Mouse (Mus musculus) hindbrain, embryonic 10.5 days (tissue): ENCODE measurements around the gene Plekhg1. TPM values are rescaled to one million over a fixed set of nuclear protein-coding genes. Genes with fewer than 3 reads are reported as not detected.
A peak's percentile ranks its signal among the peaks of the same experiment; 100 is the strongest.

Experiments used
- DNase-seq: peaks from one replicate; pipeline ENCODE4 v3.0.0-alpha.2; 2017; ENCODE audit warnings: low spot score
- H3K27ac ChIP-seq: fragments of 300-500 bp; sonication (generic); 2 replicates; pipeline ENCODE4 v1.5.1; 2016; ENCODE audit warnings: mild to moderate bottlenecking, moderate library complexity
- H3K27me3 ChIP-seq: fragments of 300-500 bp; sonication (generic); 2 replicates; pipeline ENCODE4 v1.6.1; 2016; ENCODE audit warnings: mild to moderate bottlenecking; ENCODE audit not compliant: poor library complexity, insufficient read depth, severe bottlenecking
- H3K36me3 ChIP-seq: fragments of 300-500 bp; sonication (generic); 2 replicates; pipeline ENCODE4 v1.6.1; 2016; ENCODE audit warnings: mild to moderate bottlenecking, moderate library complexity
- H3K4me1 ChIP-seq: fragments of 300-500 bp; sonication (generic); replicated peaks from 2 replicates; pipeline ENCODE4 v1.6.1; 2016; ENCODE audit warnings: mild to moderate bottlenecking
- H3K4me3 ChIP-seq: fragments of 300-500 bp; sonication (generic); 2 replicates; pipeline ENCODE4 v1.5.1; 2016; ENCODE audit warnings: mild to moderate bottlenecking, moderate library complexity
- H3K9me3 ChIP-seq: fragments of 300-500 bp; sonication (generic); 2 replicates; pipeline ENCODE4 v1.6.1; 2016; ENCODE audit warnings: mild to moderate bottlenecking, moderate library complexity
- WGBS: fragments of 180-500 bp; shearing (Covaris S2); methylation state at CpG from one replicate; pipeline ENCODE4 v1.1.7; 2016; 5-methylcytosine and 5-hydroxymethylcytosine counted together
- polyA plus RNA-seq: library from polyadenylated mRNA; unstranded; fragments of >200 nt; fragmentation: Nextera tagmentation; extraction: Ambion mirVana; gene quantifications from 2 replicates; pipeline ENCODE4 v1.2.1, GENCODE M21; 2016

Gene Plekhg1
- 10.9 and 12.5 TPM in 2 replicates for polyA plus RNA-seq

DNA sequence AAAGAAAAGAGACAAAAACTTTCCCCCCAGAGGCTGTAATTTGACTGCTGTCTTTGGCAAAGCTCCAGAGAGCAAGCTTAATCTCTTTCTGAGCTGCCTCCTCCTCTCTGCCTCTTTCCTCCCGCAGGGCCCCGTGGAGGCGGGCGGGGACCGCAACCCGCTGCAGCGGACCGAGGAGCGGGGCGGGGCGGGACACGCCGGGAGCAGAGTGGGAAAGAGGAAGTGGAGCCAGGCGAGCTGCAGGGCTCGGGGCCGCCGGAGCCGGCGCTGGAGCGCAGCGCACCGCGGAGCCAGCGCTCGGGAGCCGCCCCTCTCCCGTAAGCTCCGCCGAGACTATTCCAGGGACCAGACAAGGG lies at the start of gene Plekhg1:
Gene Plekhg1, plus strand, starts transcription at position 217 of the 356 bp plus-strand sequence.
- Histone ChIP-seq H3K9me3 (no peaks in the 10 kb centered on the region), H3K36me3 (no peaks in the 10 kb centered on the region), H3K27me3 (peaks cover 3% of the 10 kb centered on the region; the same call in 1 of the 2 replicates), H3K4me1 (peaks cover 19% of the 10 kb centered on the region), H3K4me3 (peak within 1 kb of the TSS; percentile 79), H3K27ac (peak within 1 kb of the TSS; percentile 91)
- WGBS = under 1% methylated on average over 29 of the region's 29 CpGs
- DNase-seq = no peak

DNA sequence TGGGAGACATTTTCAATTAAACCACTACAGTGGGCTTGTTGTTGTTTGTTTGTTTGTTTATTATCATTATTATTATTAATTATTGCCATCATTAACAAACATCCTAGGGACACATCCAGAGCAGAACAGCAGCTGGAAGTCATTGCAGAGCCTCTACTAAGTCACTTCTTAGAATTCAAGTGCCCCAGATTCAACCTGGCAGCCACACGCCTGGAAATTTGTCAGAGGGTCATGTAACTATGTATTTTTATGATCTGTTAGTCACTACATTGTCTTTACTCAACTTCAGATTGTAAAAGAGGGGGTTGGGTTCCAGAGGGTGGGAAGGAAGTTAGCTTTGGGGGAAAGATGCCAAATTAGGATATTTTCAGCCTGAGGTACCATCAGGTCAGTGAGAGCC lies 47.4 kb upstream of the Plekhg1 start:
- no peak for DNase-seq
- Histone ChIP-seq H3K4me3 (no peak overlapping the region), H3K27ac (no peak overlapping the region), H3K9me3 (no peaks in the 10 kb centered on the region), H3K4me1 (no peaks in the 10 kb centered on the region), H3K36me3 (no peaks in the 10 kb centered on the region), H3K27me3 (no peaks in the 10 kb centered on the region)
- 78% methylated on average over 1 of the region's 1 CpGs for WGBS

DNA sequence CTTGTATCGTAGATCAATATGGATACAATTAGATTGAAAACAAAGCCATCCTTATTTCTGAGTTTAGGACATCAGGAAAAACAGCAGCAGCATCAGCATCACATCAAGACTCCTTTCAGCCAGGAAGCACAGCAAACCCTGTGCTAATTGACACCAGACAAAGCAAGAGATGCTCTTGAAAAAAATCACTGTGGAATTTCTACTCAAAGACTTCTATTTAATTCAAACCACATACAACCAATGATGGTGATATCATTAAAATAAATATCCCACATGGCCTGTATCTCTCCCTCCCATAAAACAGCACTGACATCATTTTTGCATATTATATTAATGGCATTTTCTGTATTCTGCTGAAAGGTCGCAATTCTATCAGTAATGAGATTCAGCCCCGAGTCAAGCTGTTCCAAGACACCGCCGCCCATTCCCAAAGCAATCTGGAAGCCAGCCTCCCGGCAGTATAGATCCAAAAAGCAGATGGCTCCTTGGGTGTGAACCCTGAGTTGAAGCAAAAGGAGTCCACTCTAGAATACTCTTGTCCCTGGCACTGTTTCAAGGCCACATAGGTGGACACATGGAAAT lies 46.4 kb upstream of the Plekhg1 start:
- Histone ChIP-seq H3K9me3 (no peaks in the 10 kb centered on the region), H3K4me1 (no peaks in the 10 kb centered on the region), H3K36me3 (no peaks in the 10 kb centered on the region), H3K4me3 (no peak overlapping the region), H3K27me3 (no peaks in the 10 kb centered on the region), H3K27ac (no peak overlapping the region)
- DNase-seq = no peak
- 71% methylated on average over 6 of the region's 6 CpGs for WGBS

DNA sequence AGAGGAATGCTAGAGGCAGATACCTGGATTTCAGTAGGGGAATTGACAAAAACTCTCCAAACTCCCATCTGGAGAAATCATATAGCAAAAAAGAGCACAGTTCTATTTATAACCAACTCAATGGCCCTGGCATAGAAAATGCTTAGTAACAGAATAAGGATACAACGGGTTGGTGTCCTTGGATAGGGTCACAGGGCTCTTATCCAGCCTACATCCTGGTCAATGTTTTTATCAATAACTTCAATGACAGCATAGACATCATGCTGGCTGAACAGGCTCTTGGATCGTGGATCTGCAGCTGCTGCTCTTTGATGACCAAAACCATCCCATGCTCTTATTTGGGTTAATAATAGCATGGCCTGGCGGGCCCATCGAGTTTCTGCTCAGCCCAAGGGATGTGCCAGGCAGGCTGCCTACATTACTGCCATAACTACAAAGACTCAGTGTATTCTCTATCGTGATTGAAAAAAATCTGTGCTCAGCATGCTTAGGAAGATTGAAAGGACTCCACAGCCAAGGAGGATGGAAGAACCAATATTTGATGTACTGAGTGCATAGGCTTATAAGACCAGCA lies 44.7 kb upstream of the Plekhg1 start:
- no peaks in the 10 kb centered on the region for H3K9me3 ChIP-seq
- WGBS = 81% methylated on average over 5 of the region's 5 CpGs
- DNase-seq = no peak

DNA sequence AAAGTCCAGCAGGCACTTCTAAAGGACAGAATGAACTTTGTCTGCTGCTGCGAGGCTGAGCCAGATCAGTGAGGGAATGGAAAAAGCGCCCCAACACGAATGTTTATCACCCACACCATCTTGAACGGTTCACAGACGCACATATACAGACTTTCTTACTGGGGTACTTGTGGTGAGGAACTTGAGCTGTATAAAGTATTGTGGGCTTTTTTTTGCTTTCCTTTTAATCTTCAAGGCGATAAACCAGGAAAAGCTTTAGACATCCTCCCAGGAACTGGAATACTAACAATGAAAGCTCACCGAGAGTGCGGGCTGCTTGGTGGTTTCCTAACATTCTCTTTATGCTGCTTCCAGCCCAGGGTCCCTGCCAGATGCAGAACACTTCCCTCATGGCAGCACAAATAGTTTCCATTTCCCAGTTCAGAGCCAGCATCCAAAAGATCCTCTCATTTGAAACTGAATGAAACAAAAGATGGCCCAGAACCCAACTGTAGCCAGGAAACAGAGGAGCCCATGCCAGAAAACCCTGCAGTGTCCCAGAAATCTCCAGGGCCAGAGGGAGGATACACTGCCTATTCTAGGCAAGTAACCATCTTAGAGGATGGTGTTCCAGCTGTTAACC lies 43.3 kb upstream of the Plekhg1 start:
- Histone ChIP-seq H3K4me1 (no peaks in the 10 kb centered on the region), H3K4me3 (no peak overlapping the region), H3K27ac (no peak overlapping the region), H3K9me3 (no peaks in the 10 kb centered on the region), H3K36me3 (no peaks in the 10 kb centered on the region), H3K27me3 (no peaks in the 10 kb centered on the region)
- 78% methylated on average over 8 of the region's 8 CpGs for WGBS
- no peak for DNase-seq

More for the DNA sequence above, 44.7 kb upstream of the Plekhg1 start:
- Histone ChIP-seq H3K4me3 (no peak overlapping the region), H3K27ac (no peak overlapping the region), H3K36me3 (no peaks in the 10 kb centered on the region), H3K27me3 (no peaks in the 10 kb centered on the region), H3K4me1 (no peaks in the 10 kb centered on the region)

DNA sequence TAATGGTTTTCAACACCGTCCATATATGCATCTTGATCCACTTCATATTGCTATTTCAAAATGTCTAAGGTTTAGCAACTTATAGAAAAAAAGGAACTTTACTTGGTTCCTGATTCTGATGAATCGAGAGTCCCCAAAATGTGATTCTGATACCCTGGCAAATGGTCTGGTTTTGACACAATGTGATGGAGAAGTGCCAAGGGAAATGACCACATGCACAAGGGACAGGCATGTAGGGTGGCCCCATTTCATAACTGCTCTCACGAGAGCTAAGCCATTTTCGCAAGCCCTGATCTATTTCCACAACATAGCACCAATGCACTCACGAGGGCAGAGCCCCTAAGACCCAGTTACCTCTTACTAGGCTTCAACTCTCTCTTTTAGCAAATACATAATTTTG lies 42.7 kb upstream of the Plekhg1 start:
- no peaks in the 10 kb centered on the region for H3K27me3 ChIP-seq
- 90% methylated on average over 5 of the region's 5 CpGs for WGBS
- no peak for DNase-seq
- no peaks in the 10 kb centered on the region for H3K9me3 ChIP-seq
- no peaks in the 10 kb centered on the region for H3K4me1 ChIP-seq
- no peak overlapping the region for H3K4me3 ChIP-seq
- no peaks in the 10 kb centered on the region for H3K36me3 ChIP-seq
- H3K27ac ChIP-seq = no peak overlapping the region

DNA sequence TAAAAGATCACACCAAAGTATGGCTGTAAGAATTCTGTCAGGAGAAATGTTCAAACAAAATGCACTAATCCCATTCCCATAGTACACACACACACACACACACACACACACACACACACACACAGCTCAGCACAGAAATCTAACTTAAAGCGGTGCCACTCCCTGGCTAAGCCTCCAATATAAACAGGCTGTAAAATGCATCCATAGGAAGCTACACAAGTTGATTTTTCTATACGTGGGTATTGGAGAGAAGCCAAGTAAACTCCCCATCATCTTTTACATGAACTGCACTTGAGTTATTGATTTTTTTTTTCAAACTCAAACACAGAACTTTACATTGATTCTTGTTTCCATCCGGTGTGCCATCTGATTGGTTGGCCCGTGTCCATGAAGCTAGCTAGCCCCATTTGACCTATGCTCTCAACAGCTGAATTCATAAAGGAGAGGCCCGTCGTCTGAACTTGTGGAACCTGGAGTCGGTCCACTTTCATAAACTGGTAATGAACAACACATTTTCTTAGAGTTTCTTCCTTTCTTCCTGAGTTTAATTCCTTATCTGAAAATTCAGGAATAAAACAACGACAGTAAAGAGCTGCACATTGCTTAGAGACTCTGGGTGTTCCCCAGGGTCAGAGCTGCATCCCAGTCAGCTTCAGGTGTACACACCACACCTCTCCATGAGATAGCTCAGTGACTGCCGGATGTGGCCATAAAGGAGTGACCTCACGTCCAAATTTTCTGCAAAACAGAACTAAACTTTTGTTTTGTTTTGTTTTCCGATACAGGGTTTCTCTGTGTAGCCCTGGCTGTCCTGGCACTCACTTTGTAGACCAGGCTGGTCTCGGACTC lies 39.7 kb upstream of the Plekhg1 start:
- Histone ChIP-seq H3K36me3 (no peaks in the 10 kb centered on the region), H3K4me3 (no peak overlapping the region), H3K27ac (no peak overlapping the region), H3K4me1 (no peaks in the 10 kb centered on the region), H3K27me3 (no peaks in the 10 kb centered on the region), H3K9me3 (no peaks in the 10 kb centered on the region)
- 83% methylated on average over 12 of the region's 12 CpGs for WGBS
- no peak for DNase-seq

DNA sequence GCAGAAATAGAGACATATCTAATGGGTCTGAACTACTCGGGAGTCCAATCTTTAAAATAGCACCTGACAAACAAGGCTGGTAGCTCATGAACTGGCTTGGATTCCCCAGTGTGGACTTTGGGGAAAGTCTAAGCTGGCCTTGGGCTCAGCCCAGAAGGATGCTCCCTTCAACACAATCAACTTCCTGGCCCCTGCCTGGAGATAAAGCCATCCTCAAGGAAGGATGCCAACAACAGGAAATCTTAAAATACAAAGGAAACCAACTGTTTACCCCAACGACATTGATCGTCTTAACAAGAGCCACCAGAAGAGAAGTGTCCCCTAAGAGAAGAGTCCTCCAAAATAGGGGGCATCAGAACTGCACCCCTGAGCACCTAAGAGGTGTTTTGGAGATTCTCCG lies 38.3 kb upstream of the Plekhg1 start:
- Histone ChIP-seq H3K27ac (no peak overlapping the region), H3K4me3 (no peak overlapping the region), H3K9me3 (no peaks in the 10 kb centered on the region), H3K27me3 (no peaks in the 10 kb centered on the region), H3K4me1 (no peaks in the 10 kb centered on the region), H3K36me3 (no peaks in the 10 kb centered on the region)
- DNase-seq = no peak
- 91% methylated on average over 4 of the region's 4 CpGs for WGBS

DNA sequence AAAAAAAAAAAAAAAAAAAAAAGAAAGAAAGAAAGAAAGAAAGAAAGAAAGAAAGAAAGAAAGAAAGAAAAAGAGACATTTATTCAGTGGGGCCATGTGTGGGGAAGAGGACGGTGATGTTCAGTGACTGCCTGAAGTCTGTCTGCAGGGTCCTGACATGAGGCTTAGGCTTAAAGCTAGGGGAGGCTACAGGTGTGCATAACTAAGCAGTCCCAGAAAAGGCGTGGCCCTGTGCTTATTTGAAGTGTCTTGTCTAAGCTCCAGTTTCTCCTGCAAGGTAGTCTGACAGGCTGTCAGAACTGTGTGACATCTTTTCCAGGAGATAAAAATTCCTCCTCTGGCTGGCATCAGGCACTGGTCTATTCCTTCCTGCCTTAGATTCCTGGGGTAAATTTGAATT lies 37.6 kb upstream of the Plekhg1 start:
- WGBS = 87% methylated on average over 2 of the region's 2 CpGs
- H3K4me3 ChIP-seq = no peak overlapping the region
- no peaks in the 10 kb centered on the region for H3K27me3 ChIP-seq
- H3K4me1 ChIP-seq = no peaks in the 10 kb centered on the region
- DNase-seq = no peak
- no peaks in the 10 kb centered on the region for H3K9me3 ChIP-seq
- H3K36me3 ChIP-seq = no peaks in the 10 kb centered on the region
- H3K27ac ChIP-seq = no peak overlapping the region

DNA sequence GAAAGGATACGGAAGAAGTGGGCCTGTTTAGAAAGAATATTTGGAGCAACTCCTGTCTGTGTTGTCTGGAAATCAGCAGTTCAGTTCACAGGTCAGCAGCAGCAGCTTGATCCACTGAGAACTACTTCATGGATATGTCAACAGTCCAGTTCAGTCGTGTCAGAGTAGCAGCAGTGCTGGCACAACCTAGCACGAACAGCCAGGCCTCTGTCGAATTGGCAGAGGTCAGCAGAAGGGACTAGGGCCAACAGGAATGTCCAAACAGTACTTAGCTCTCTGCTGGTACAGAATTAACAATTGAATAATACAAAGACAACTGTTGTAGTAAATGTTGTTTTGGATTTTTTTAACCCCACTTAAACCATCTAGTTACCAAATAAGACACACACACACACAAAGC lies 33.9 kb upstream of the Plekhg1 start:
- no peak overlapping the region for H3K4me3 ChIP-seq
- DNase-seq = no peak
- no peaks in the 10 kb centered on the region for H3K9me3 ChIP-seq
- no peak overlapping the region for H3K27ac ChIP-seq
- 83% methylated on average over 4 of the region's 4 CpGs for WGBS
- H3K27me3 ChIP-seq = no peaks in the 10 kb centered on the region
- no peaks in the 10 kb centered on the region for H3K4me1 ChIP-seq
- H3K36me3 ChIP-seq = no peaks in the 10 kb centered on the region

DNA sequence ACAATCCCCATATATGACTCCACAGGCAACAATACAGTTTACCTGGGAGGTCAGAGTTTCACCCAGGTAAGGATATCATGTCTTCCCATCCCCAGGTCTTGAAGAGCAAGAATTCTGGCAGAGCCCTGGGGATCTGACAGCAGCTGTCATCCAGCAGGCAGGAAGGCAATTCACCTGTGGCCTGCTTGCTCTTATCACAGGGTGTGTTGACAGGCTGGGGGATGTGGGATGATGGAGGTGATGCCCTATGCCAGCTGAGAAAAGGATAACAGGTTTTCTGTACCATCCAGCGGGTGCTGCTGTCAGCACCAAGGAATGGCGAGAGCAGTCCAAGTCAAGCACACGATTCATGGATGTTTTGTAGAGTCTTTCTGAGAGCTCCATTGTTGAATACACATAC lies 30.1 kb upstream of the Plekhg1 start:
- no peak for DNase-seq
- Histone ChIP-seq H3K4me3 (no peak overlapping the region), H3K27ac (no peak overlapping the region), H3K4me1 (no peaks in the 10 kb centered on the region), H3K27me3 (no peaks in the 10 kb centered on the region), H3K9me3 (no peaks in the 10 kb centered on the region), H3K36me3 (no peaks in the 10 kb centered on the region)
- 83% methylated on average over 3 of the region's 3 CpGs for WGBS

DNA sequence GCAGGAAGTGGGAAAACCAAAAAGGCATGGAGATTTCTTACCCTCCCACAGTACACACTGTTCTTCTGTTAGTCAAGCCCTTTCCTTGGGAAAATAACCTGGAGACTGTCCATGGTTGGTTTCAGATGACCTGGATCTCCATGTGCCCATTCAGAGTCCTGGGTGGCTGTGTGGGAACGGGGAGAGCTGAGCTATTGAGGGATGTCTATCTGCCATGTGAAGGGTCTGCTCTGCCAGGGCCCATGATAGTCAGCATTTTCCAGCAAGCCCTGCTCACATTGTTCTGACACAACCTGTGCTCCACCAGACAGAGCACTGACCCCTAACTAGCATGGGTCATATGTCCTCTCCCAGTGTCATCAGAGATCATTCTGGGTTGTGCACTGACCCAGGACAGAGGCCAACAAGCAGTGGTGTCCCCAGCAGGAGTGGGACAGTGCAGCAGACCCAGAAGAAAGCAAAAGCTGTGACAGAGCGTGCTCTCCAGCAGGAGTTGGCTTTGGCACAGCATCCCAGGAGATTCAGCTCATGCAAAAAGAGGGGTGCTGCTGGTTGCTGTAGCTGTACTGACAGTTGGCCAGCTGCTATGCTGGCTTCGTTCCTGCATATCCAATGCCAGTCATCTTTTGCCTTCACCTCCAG lies 24.7 kb upstream of the Plekhg1 start:
- no peak overlapping the region for H3K27ac ChIP-seq
- WGBS = 72% methylated on average over 3 of the region's 3 CpGs
- H3K27me3 ChIP-seq = no peaks in the 10 kb centered on the region
- H3K9me3 ChIP-seq = no peaks in the 10 kb centered on the region
- H3K4me3 ChIP-seq = no peak overlapping the region
- H3K36me3 ChIP-seq = no peaks in the 10 kb centered on the region
- H3K4me1 ChIP-seq = peaks cover 10% of the 10 kb centered on the region; the same call in 1 of the 2 replicates
- DNase-seq = no peak
